Comparison of ENCODE assay signal across 19 mouse cellular contexts in the genomic region with DNA sequence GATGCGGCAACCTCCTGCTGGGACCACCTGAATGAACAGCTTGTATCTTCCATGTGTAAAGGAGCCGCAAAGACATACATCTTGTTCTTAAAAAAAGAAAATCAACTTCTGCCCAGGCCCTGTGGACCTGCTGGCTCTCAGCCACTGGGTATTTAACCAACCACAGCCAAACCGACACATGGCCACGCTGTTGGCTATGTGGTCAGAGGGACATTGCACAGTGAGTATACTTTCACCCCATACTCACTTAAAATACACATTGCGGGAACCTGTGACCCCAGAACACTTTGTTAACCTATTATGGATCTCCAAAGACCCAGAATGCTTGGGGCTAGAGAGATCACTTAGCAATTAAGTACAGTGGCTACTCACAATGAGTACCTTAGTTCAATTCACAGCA. TPM values are rescaled to one million over a fixed set of nuclear protein-coding genes. Genes with fewer than 3 reads are reported as not detected.
"Had no signal": no experiment of that assay in that cellular context is flagged by ENCODE, and none has a peak within 500 bp of the region (broad histone marks: within the 10 kb centered on the region; RNA-seq: fewer than 3 reads in every experiment).

No protein-coding gene starts in this region.

- H3K27me3 ChIP-seq: neural tube, embryonic 13.5 days; neural tube, embryonic 15.5 days had no signal

- H3K4me1 ChIP-seq: midbrain, embryonic 12.5 days; neural tube, embryonic 13.5 days; neural tube, embryonic 15.5 days had no signal

- DNase-seq: lung, embryonic 14.5 days; lung, postnatal 10 days; lung, postnatal 4 days; midbrain, embryonic 14.5 days; retina, postnatal 1 day; right cerebral cortex, adult 18-20 months; right cerebral cortex, postnatal 25 days; right cerebral cortex, postnatal 4 days; spleen, adult 18-20 months; thymus, adult 18-20 months; thymus, postnatal 14 days; thymus, postnatal 36 days had no signal

- H3K4me3 ChIP-seq: midbrain, embryonic 10.5 days; midbrain, embryonic 12.5 days; myocyte; neural tube, embryonic 13.5 days; neural tube, embryonic 15.5 days had no signal

- H3K36me3 ChIP-seq: midbrain, embryonic 10.5 days; midbrain, embryonic 12.5 days; neural tube, embryonic 13.5 days; neural tube, embryonic 15.5 days had no signal

- H3K27ac ChIP-seq: midbrain, embryonic 10.5 days; midbrain, embryonic 12.5 days; neural tube, embryonic 13.5 days; neural tube, embryonic 15.5 days had no signal

- H3K9ac ChIP-seq: lung, embryonic 14.5 days; midbrain, embryonic 12.5 days; neural tube, embryonic 13.5 days; neural tube, embryonic 15.5 days had no signal

RNA-seq across cellular contexts. Expression of gene Abcc12, which starts 7.9 kb away (rescaled TPM):
- total RNA-seq: megakaryocyte, adult 5-6 weeks; megakaryocyte-erythroid progenitor cell, adult 5-6 weeks had no signal
- polyA plus RNA-seq: lung, embryonic 14.5 days; midbrain, embryonic 10.5 days; myocyte had no signal
